Mouse (Mus musculus) brain, adult 2 months (tissue): ENCODE data around the gene Pcnx3.

ENCODE experiments used
- DNase-seq: peaks from one replicate; pipeline ENCODE4 v3.0.0; 2011; ENCODE audit warnings: low read depth, low spot score

Pcnx3 gene

GRCm38 (mm10) chr19:5688200-5689087 is at the start of gene Pcnx3, which contains the start of gene Map3k11:
TSS of gene Pcnx3 (minus strand) at chr19:5688908.
TSS of gene Map3k11 (plus strand) at chr19:5688742.
- peak; percentile 100 for DNase-seq

- DNase-seq, result no peak
These were observed 45.6 kb upstream of the Pcnx3 start for GRCm38 (mm10) chr19:5734325-5734724.

GRCm38 (mm10) chr19:5731264-5731978 is 42.7 kb upstream of the Pcnx3 start:
- peak; percentile 98 for DNase-seq

GRCm38 (mm10) chr19:5730314-5731186 is 41.8 kb upstream of the Pcnx3 start:
- DNase-seq, result no peak

GRCm38 (mm10) chr19:5729444-5729815 is 40.7 kb upstream of the Pcnx3 start, which contains the start of gene Fam89b:
TSS of gene Fam89b (minus strand) at chr19:5729653.
- DNase-seq, result peak; percentile 90

- DNase-seq, result peak; percentile 63
These were observed 40.1 kb upstream of the Pcnx3 start for GRCm38 (mm10) chr19:5728631-5729443.

GRCm38 (mm10) chr19:5727701-5728100 is 39.0 kb upstream of the Pcnx3 start:
- DNase-seq, result peak; percentile 84

GRCm38 (mm10) chr19:5726961-5727578 is 38.4 kb upstream of the Pcnx3 start:
- DNase-seq, result no peak

- DNase-seq, result no peak
These were observed 37.2 kb upstream of the Pcnx3 start, which contains the start of gene Ehbp1l1 for GRCm38 (mm10) chr19:5725767-5726515. TSS of gene Ehbp1l1 (minus strand) at chr19:5726317.

- DNase-seq, result no peak
These were observed 36.5 kb upstream of the Pcnx3 start for GRCm38 (mm10) chr19:5725029-5725707.

GRCm38 (mm10) chr19:5724549-5724941 is 35.8 kb upstream of the Pcnx3 start:
- no peak for DNase-seq

- no peak for DNase-seq
These were observed 35.3 kb upstream of the Pcnx3 start for GRCm38 (mm10) chr19:5723934-5724548.

GRCm38 (mm10) chr19:5722848-5723425 is 34.2 kb upstream of the Pcnx3 start:
- no peak for DNase-seq

GRCm38 (mm10) chr19:5721233-5721632 is 32.5 kb upstream of the Pcnx3 start:
- DNase-seq, result no peak

GRCm38 (mm10) chr19:5716955-5717354 is 28.2 kb upstream of the Pcnx3 start:
- DNase-seq, result no peak

- peak; percentile 74 for DNase-seq
These were observed 27.3 kb upstream of the Pcnx3 start for GRCm38 (mm10) chr19:5715793-5716688.

- DNase-seq, result peak; percentile 36
These were observed 25.0 kb upstream of the Pcnx3 start for GRCm38 (mm10) chr19:5713730-5714129.
